Mouse (Mus musculus) hindbrain, embryonic 14.5 days (tissue): ENCODE data around the gene Mettl25. TPM values are rescaled to one million over a fixed set of nuclear protein-coding genes. Genes with fewer than 3 reads are reported as not detected.

Experiments used
- ATAC-seq: fragments of 200-750 bp; cut with Nextera tagmentation; 2 replicates; pipeline ENCODE4 v1.8.0; 2017; ENCODE audit warnings: moderate number of reproducible peaks, mild to moderate bottlenecking, moderate TSS enrichment, moderate library complexity; ENCODE audit not compliant: low FRiP score
- DNase-seq: peaks from one replicate; pipeline ENCODE4 v3.0.0-alpha.2; 2015; ENCODE audit warnings: low spot score
- H3K27ac ChIP-seq: fragments of 300-500 bp; sonication (generic); 2 replicates; pipeline ENCODE4 v1.5.1; 2014; ENCODE audit warnings: mild to moderate bottlenecking, moderate library complexity
- H3K27me3 ChIP-seq: fragments of 300-500 bp; sonication (generic); 2 replicates; pipeline ENCODE4 v1.6.1; 2014; ENCODE audit warnings: mild to moderate bottlenecking, low read length, mixed read lengths; ENCODE audit not compliant: control insufficient read depth, insufficient read depth
- H3K36me3 ChIP-seq: fragments of 300-500 bp; sonication (generic); replicated peaks from 2 replicates; pipeline ENCODE4 v1.6.1; 2014; ENCODE audit not compliant: control insufficient read depth, insufficient read depth
- H3K4me1 ChIP-seq: fragments of 300-500 bp; sonication (generic); replicated peaks from 2 replicates; pipeline ENCODE4 v1.6.1; 2014; ENCODE audit warnings: antibody characterized with exemption, low read length, mixed read lengths; ENCODE audit not compliant: control insufficient read depth, insufficient read depth
- H3K4me2 ChIP-seq: fragments of 300-500 bp; sonication (generic); replicated peaks from 2 replicates; pipeline ENCODE4 v1.6.1; 2014; ENCODE audit warnings: mild to moderate bottlenecking, moderate library complexity
- H3K4me3 ChIP-seq: fragments of 300-500 bp; sonication (generic); replicated peaks from 2 replicates; pipeline ENCODE4 v1.5.1; 2014; ENCODE audit warnings: mild to moderate bottlenecking, low read length
- H3K9ac ChIP-seq: fragments of 300-500 bp; sonication (generic); 2 replicates; pipeline ENCODE4 v1.6.1; 2014
- H3K9me3 ChIP-seq: fragments of 300-500 bp; sonication (generic); 2 replicates; pipeline ENCODE4 v1.6.1; 2016; ENCODE audit warnings: low read length; ENCODE audit not compliant: control insufficient read depth
- WGBS: fragments of 180-500 bp; shearing (Covaris S2); extraction: QIAGEN DNeasy Blood & Tissue Kit; methylation state at CpG from one replicate; pipeline ENCODE4 v1.1.7; 2014; 5-methylcytosine and 5-hydroxymethylcytosine counted together
- polyA plus RNA-seq: library from polyadenylated mRNA; unstranded; fragments of >200 nt; fragmentation: Nextera tagmentation; extraction: Ambion mirVana; gene quantifications from 2 replicates; pipeline ENCODE4 v1.2.1, GENCODE M21; 2014

Gene Mettl25
- polyA plus RNA-seq, 1 experiment from 2014 or later: 17.8 TPM

DNA sequence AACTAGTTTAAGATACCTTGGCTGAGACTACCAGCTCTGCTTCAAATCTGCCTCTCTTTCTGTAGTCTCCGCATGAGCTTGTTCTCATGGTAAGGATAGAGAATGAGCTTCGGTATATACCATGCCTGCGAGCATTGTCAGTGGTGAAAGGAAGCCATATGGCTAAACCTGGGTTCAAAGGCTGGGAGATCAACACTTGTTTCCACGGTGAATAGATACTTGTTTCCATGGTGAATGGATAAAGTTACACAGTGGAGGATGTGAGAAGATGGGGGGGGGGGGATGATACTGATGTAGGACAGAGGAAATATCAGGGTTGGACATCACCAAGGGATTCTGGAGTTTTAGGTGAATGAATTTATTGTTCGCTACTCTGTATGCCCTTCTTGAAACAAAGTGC, 128.0 kb downstream of the Mettl25 start:
- ATAC-seq (no peak), DNase-seq (no peak)
- H3K27me3 ChIP-seq: no peaks in the 10 kb centered on the region
- no peak overlapping the region for H3K9ac ChIP-seq
- H3K4me3 ChIP-seq: no peak overlapping the region
- no peaks in the 10 kb centered on the region for H3K4me1 ChIP-seq
- 34% methylated on average over 5 of the region's 5 CpGs for WGBS
- H3K27ac ChIP-seq: no peak overlapping the region
- no peak overlapping the region for H3K4me2 ChIP-seq
- H3K9me3 ChIP-seq: no peaks in the 10 kb centered on the region
- H3K36me3 ChIP-seq: no peaks in the 10 kb centered on the region

Other genes with a start within 250 kb of the Mettl25 start
- gene Ccdc59, start 313 bp downstream of the Mettl25 start, polyA plus RNA-seq: 37.7 and 39.1 TPM in 2 replicates